Mouse (Mus musculus): ENCODE measurements around the gene Myb.
A peak's percentile ranks its signal among the peaks of the same experiment; 100 is the strongest.
"Not testable (repeated sequence)": the region's sequence is repeated elsewhere in the genome, so short reads cannot be mapped to it uniquely, and the experiment has no call there.

Gene Myb

GRCm38 (mm10) chr10:21167842-21168241 lies 7.1 kb upstream of the Myb start:
- no peak for DNase-seq

GRCm38 (mm10) chr10:21167165-21167564 lies 6.4 kb upstream of the Myb start:
- DNase-seq: no peak

DNA sequence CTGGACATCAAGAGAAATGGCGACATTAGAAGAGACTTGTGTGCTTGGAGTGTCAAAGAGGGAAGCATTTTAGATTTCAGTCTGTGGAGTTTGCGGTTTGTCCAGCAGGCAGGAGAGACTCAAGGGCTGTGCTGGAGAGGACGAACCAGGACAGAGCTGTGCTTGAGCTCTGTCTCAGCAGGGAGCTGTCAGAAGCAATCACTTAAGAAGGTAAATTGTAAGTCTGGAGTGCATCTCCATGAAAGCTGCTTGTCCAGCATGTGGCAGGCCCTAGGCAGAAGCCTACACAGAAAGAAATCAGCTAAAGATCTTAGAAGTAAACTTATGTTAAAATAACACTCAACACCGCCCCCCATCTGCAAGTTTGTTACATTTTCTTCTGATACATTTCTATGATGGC lies 4.6 kb upstream of the Myb start:
- no peak for DNase-seq

DNA sequence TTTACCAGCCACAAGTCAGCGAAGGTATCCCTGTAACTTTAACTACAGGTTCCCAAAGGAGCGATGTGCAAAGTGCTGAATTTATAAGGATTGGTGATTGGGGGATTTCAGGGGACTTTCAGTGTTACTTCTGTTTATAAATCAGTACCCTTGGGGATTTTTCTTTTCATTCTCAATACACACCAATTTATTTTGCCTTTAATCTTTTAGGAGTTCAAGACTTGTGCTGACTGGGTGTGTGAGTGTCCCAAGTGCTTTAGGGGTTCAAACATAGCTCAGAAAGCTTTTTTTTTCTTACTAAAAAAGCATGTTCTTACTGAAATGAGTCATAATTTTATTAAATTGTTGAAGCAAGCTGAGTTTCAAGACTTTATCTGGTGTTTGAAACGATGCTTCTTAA lies 1.3 kb upstream of the Myb start:
- DNase-seq: no peak

GRCm38 (mm10) chr10:21161359-21162094 lies 743 bp upstream of the Myb start:
- no peak for DNase-seq

GRCm38 (mm10) chr10:21159697-21160394 lies 938 bp downstream of the Myb start:
- peak; percentile 32 for DNase-seq

DNA sequence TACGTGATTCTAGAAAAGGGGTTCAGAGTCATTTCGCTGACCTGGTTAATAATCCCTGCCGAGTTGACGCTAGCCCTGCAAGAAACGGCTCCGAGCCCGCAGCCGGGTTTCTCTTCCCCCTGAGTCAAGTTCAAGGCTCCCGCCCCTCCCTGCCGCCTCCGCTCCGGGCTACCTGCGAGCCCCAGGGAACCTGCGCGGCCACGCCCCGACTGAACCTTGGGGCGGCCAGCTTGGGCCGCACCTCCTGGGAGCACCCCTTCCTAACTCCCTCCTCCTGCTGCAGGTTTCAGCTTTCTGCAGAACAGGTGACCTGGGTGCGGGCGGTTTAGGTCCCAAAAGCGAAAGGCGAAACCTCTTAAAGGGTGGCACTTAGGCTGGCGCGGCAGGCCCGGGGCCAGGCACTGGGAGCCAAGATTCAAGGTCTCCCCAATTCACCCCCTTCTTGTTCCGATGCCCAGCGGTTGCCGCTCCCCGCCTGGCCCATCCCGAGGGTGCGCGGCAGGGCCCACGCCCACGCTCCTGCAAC lies 1.8 kb downstream of the Myb start:
- no peak for DNase-seq

- peak; percentile 52 for DNase-seq
These were observed 2.5 kb downstream of the Myb start for GRCm38 (mm10) chr10:21158111-21158917.

DNA sequence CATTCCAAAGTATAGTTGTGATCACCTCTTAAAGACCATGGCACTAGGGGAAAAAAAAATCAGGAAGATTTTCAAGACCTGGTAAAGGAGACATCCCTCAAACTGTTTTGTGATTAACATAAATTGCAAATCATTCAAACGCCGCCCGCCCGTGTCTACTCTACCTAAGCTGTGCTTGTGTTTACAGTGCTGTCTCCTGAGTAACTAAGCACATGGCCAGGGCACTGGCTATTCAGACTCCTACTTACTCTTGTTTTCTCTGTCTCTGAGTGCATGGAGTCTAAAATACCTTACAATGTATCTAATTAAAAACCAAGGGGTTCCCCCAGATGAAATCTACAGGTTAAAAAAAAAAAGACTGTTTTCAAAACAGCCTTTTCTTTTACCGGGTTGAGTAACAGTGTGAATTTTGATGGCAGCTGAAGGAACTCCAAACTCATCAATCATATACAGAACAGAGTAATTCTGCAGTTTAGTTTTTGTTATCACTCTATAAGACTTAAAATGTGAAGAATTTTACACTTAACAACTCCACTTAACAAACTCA lies 3.8 kb downstream of the Myb start:
- no peak for DNase-seq

- no peak for DNase-seq
These were observed 4.4 kb downstream of the Myb start for GRCm38 (mm10) chr10:21156416-21156815.

DNA sequence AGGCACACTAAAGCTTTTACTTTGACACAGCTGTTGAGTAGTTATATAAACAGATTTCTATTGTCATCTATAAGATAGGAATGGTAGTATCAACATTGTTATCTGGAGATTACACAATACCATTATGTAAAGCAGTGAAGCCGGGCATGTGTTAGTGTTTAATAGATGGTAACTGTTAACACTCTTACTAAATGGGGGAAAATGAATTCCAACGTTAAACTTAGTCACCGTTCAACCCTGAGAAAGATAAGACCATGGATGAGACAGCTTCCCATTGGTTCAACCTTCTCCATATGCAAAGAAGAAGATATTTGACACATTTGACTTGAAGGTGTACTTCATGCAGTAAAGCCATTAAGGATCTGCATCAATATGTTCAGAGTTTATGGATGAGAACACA lies 5.9 kb downstream of the Myb start:
- DNase-seq: no peak

- no peak for DNase-seq
These were observed 7.4 kb downstream of the Myb start for GRCm38 (mm10) chr10:21153433-21153832.

GRCm38 (mm10) chr10:21152812-21153211 lies 8.0 kb downstream of the Myb start:
- no peak for DNase-seq

DNA sequence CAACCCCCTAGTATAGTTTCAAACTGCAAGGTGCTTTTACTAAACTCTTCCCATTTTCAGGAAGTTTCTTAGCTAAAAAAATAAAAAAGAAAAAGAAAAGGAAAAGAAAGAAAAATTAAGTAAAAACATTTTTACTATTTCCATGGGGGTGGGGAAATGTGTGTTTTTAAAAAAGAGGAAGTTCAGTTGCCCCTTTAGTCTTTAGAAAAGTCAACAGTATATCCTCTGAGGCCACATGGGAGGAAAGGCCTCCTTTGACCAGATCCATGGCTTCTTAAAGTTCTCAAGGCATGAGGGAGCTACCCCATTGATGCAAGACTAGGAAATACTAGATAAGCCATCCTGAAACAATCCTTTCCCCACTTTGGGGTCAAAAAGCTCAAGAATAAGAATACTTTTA lies 9.5 kb downstream of the Myb start:
- DNase-seq: no peak

DNA sequence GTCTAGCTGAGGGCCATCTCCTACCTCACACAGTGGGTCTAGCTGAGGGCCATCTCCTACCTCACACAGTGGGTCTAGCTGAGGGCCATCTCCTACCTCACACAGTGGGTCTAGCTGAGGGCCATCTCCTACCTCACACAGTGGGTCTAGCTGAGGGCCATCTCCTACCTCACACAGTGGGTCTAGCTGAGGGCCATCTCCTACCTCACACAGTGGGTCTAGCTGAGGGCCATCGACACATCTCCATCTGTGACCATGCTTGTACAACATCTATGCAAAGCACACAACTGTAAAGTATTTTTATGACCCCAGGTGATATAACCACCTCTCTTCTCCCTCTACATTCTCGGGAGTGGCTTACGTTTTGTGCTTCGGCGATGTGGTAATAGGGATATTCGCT lies 10.8 kb downstream of the Myb start:
- DNase-seq: not testable (repeated sequence)

GRCm38 (mm10) chr10:21146719-21147118 lies 14.1 kb downstream of the Myb start:
- no peak for DNase-seq

DNA sequence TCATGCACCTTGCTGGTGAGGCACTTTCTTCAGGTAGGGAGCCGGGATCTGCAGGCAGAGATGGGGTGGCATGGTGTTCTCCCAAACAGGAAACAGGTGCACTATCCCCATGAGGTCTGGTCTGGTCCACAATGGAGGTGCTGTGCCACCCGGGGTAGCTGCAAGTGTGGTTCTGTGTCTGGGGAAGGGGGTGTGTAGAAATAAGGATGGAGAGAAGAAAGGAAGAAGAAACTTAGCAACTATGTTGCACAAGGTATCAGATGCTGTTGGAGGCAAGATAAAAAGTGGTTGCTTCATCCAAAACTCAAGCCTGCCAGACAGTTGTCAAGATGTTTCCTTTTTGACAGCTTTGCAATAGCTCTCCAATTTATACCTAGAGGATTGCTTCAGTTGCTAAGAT lies 14.5 kb downstream of the Myb start:
- DNase-seq: no peak

- DNase-seq: peak; percentile 69
These were observed 15.9 kb downstream of the Myb start for GRCm38 (mm10) chr10:21144627-21145504.

DNA sequence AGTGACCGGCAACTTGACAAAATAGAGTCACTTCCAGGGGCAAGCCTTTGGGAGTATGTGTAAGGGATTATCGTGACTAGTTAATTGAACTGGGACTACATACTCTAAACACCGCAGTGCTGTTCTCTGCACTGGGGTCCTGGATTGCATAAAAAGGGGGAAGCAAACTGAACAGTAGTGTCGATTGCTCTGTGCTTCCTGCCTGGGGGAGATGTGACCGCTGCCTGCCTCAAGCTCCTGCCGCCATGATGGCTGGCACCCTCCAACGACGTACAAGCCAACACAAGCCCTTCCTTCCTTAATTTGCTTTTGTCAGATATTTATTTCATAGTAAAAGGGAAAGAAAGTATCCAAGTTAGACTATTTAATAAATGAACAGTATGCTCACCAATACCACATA lies 25.5 kb downstream of the Myb start:
- no peak for DNase-seq

- no peak for DNase-seq
These were observed 29.8 kb downstream of the Myb start for GRCm38 (mm10) chr10:21130901-21131493.

DNA sequence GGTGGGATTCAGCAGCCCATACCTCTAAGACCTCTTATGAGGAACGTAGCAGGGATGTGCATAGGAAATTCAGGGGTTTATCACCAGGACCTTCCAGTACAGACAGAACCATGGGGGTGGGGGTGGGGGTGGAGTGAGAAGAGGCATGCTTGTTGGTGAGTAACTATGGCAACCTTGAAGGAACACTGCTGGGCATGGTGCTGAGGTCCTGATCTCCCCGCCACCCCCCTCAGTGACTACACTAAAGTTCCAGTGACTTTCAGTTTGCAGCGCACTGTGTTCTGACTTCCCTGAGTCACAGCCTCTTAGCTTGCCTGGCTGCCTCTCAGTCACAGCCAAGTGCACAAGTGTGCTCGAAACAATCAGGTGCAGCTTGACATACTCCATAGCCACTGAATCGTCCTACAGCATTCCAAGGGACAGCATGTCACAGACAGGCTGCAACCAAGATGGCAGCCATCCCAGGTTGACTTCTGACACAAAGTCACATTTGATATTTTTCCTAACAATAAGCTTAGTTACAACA lies 32.6 kb downstream of the Myb start:
- no peak for DNase-seq

DNA sequence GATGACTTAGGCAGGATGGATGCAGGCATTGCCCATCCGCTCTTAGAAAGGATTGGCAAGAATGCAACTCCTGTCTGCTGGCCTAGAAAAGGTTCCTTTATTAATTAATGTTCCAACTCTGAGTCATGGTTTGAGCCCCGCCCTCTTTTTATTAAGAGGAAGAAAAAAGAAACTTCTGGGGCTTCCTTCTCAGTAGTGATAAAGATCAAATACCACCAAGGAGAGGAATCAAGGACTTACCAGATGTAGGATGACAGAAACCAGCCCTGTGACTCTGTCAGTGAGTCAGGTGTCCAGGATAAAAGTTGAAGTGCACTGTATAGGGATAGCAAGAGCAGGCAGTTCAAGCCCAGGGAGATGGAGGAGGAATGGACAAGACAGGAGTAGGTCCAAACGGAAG lies 42.4 kb downstream of the Myb start:
- DNase-seq: no peak
